ENCODE assay signal across 17 mouse cellular contexts in genomic region chr10:116021081-116021480, GRCm38 (mm10). TPM values are rescaled to one million over a fixed set of nuclear protein-coding genes. Genes with fewer than 3 reads are reported as not detected.
"Had no signal": no experiment of that assay in that cellular context is flagged by ENCODE, and none has a peak within 500 bp of the region (broad histone marks: within the 10 kb centered on the region; RNA-seq: fewer than 3 reads in every experiment).

No protein-coding gene starts in this region.

- H3K9ac ChIP-seq: limb, embryonic 13.5 days; liver, embryonic 14.5 days; neural tube, embryonic 12.5 days had no signal

- H3K4me3 ChIP-seq: layer of hippocampus, adult 2 months; limb, embryonic 13.5 days; myocyte; neural tube, embryonic 12.5 days had no signal

- DNase-seq: kidney, adult 11 months; kidney, adult 9 months; kidney, postnatal 10 days; kidney, postnatal 4 days; left cerebral cortex, postnatal 4 days; lung, adult 18-20 months; right cerebral cortex, postnatal 4 days; spleen, adult 18-20 months; thymus, adult 18-20 months; thymus, postnatal 14 days had no signal

- H3K4me2 ChIP-seq: limb, embryonic 13.5 days; neural tube, embryonic 12.5 days had no signal

- H3K27ac ChIP-seq: layer of hippocampus, adult 2 months; limb, embryonic 13.5 days; liver, embryonic 14.5 days; neural tube, embryonic 12.5 days had no signal

- H3K9me3 ChIP-seq: limb, embryonic 13.5 days; neural tube, embryonic 12.5 days had no signal

- H3K27me3 ChIP-seq: neural tube, embryonic 12.5 days had no signal

- H3K36me3 ChIP-seq: limb, embryonic 13.5 days; neural tube, embryonic 12.5 days had no signal

RNA-seq across cellular contexts. Expression of gene Ptprr, which starts 3.1 kb away (rescaled TPM):
- total RNA-seq: megakaryocyte-erythroid progenitor cell, adult 5-6 weeks had no signal
- polyA plus RNA-seq: liver, adult 2 months had no signal
